Mouse (Mus musculus): Measurements from ENCODE around the gene Zfp646. TPM values are rescaled to one million over a fixed set of nuclear protein-coding genes. Genes with fewer than 3 reads are reported as not detected.
A peak's percentile ranks its signal among the peaks of the same experiment; 100 is the strongest.

The Zfp646 gene
- polyA plus RNA-seq, 1 experiment from 2014 or later, result 26.8 TPM

DNA sequence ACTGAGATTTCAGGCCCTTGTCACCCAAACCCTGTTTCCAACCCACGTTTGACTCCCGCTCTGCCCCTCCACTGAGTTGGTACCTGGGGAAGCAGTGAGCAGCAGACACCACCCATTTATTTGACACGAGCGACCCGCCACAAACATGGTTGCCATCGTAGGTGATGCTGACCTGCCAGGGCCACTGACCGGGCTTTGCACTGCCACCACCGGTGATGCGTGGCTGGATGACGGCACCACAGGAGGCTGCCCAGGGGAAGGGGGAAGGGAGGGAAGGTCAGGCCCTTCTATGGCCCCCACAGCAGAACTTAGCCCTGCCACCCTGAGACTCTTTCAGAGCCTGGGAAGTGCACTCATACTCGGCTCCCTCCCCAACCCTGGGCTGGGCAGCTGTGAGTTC is 51.7 kb downstream of the Zfp646 start:
- peaks cover 9% of the 10 kb centered on the region; the same call in 1 of the 2 replicates for H3K4me1 ChIP-seq (replicated peaks; ENCODE audit: control insufficient read depth, insufficient read depth, low read length)
- no peaks in the 10 kb centered on the region for H3K9me3 ChIP-seq (ENCODE audit: control insufficient read depth, low read length)
- H3K9ac ChIP-seq (ENCODE audit: low read length), result no peak overlapping the region
- H3K36me3 ChIP-seq (ENCODE audit: control insufficient read depth, insufficient read depth, low read length), result peaks cover 3% of the 10 kb centered on the region; the same call in 1 of the 2 replicates
- H3K27ac ChIP-seq (ENCODE audit: low read depth, low read length), result no peak overlapping the region
- H3K4me3 ChIP-seq (ENCODE audit: low read depth, low read length), result no peak overlapping the region
- no peak overlapping the region for H3K4me2 ChIP-seq (ENCODE audit: low read depth, low read length, severe bottlenecking)
- H3K27me3 ChIP-seq (ENCODE audit: control insufficient read depth, insufficient read depth, low read length), result peaks cover 5% of the 10 kb centered on the region
- DNase-seq (ENCODE audit: low spot score), result peak; percentile 43
- ATAC-seq (replicated peaks; ENCODE audit: low FRiP score), result no peak
- WGBS, result 82% methylated on average over 11 of the region's 11 CpGs

DNA sequence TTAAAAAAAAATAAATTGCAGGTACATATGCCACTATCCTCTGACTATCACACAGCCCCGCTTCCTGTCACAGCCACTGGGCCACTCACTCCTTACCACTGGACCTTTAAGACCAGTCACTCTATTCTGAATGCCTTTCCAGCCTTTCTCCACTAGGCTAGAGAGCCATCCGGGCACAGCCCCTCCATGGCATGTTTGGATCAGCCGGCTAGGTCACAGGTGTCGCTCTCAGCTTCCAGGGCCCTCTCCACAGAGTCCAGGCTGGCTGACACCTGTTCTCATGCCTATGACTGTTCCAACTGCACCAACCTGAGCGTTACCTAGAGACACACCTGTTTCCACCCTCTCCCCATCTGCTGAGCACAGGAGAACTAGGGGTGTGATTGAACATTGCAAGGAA is 52.6 kb downstream of the Zfp646 start:
- peak; percentile 50 for DNase-seq (ENCODE audit: low spot score)
- H3K4me2 ChIP-seq (ENCODE audit: low read depth, low read length, severe bottlenecking), result no peak overlapping the region
- H3K9ac ChIP-seq (ENCODE audit: low read length), result no peak overlapping the region
- H3K27ac ChIP-seq (ENCODE audit: low read depth, low read length), result no peak overlapping the region
- peaks cover 3% of the 10 kb centered on the region; the same call in 1 of the 2 replicates for H3K36me3 ChIP-seq (ENCODE audit: control insufficient read depth, insufficient read depth, low read length)
- peaks cover 9% of the 10 kb centered on the region; the same call in 1 of the 2 replicates for H3K4me1 ChIP-seq (replicated peaks; ENCODE audit: control insufficient read depth, insufficient read depth, low read length)
- ATAC-seq (replicated peaks; ENCODE audit: low FRiP score), result no peak
- H3K9me3 ChIP-seq (ENCODE audit: control insufficient read depth, low read length), result no peaks in the 10 kb centered on the region
- 51% methylated on average over 5 of the region's 5 CpGs for WGBS
- H3K4me3 ChIP-seq (ENCODE audit: low read depth, low read length), result no peak overlapping the region
- H3K27me3 ChIP-seq (ENCODE audit: control insufficient read depth, insufficient read depth, low read length), result peaks cover 5% of the 10 kb centered on the region

DNA sequence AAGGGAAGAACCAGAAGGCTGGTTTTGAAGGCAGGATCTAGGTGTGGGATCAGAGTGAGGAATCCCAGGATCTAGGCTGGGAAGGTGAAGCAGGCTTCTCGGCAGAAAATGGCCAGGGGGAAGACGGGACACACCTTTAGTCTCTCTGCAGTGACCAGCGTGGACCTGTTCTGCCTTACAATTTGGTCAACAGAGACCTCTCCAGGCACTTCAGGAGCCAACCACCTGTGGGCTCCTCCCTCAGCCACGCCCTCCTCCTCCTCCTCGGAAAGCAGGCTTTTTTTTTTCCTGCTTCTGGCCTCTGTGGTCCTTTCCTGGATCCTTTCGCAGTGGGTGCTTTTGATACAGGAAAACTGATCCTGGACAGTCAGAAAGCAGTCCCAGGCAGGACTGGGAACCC is 53.9 kb downstream of the Zfp646 start, which contains the start of gene Prss8:
TSS of gene Prss8 (minus strand) at position 182 of the 400 bp plus-strand sequence.
- H3K9ac ChIP-seq (ENCODE audit: low read length), result peak within 1 kb of the TSS; percentile 18; the same call in 1 of the 2 replicates
- no peak within 1 kb of the TSS for H3K27ac ChIP-seq (ENCODE audit: low read depth, low read length)
- no peaks in the 10 kb centered on the region; the same call in 1 of the 2 replicates for H3K36me3 ChIP-seq (ENCODE audit: control insufficient read depth, insufficient read depth, low read length)
- peak within 1 kb of the TSS; percentile 24; the same call in 1 of the 2 replicates for H3K4me2 ChIP-seq (ENCODE audit: low read depth, low read length, severe bottlenecking)
- peak; percentile 50 for DNase-seq (ENCODE audit: low spot score)
- 6% methylated on average over 6 of the region's 6 CpGs for WGBS
- peaks cover 5% of the 10 kb centered on the region for H3K27me3 ChIP-seq (ENCODE audit: control insufficient read depth, insufficient read depth, low read length)
- ATAC-seq (replicated peaks; ENCODE audit: low FRiP score), result no peak
- no peak within 1 kb of the TSS for H3K4me3 ChIP-seq (ENCODE audit: low read depth, low read length)
- H3K9me3 ChIP-seq (ENCODE audit: control insufficient read depth, low read length), result no peaks in the 10 kb centered on the region
- peaks cover 12% of the 10 kb centered on the region; the same call in 1 of the 2 replicates for H3K4me1 ChIP-seq (replicated peaks; ENCODE audit: control insufficient read depth, insufficient read depth, low read length)

DNA sequence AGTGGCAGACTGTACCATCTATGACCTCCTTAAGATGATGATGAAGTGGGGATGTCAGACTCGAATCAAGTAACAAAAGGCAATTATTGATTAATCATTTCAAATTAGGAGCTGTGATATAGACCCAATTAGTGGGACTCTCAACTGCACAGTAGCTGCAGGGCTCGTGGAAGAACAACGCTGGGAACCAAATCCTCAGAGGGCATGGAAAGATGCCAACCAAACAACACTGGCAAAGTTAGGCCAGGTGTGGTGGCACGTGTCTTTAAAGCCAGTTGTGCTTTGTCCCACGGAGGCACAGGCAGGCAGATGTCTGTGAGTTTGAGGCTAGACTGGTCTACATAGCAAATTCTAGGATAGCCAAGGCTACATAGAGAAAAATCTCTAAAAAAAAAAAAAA is 54.6 kb downstream of the Zfp646 start:
- Histone ChIP-seq H3K27ac (ENCODE audit: low read depth, low read length) (no peak overlapping the region), H3K36me3 (ENCODE audit: control insufficient read depth, insufficient read depth, low read length) (no peaks in the 10 kb centered on the region; the same call in 1 of the 2 replicates), H3K9ac (ENCODE audit: low read length) (no peak overlapping the region), H3K9me3 (ENCODE audit: control insufficient read depth, low read length) (no peaks in the 10 kb centered on the region), H3K4me3 (ENCODE audit: low read depth, low read length) (no peak overlapping the region), H3K4me1 (replicated peaks; ENCODE audit: control insufficient read depth, insufficient read depth, low read length) (peaks cover 12% of the 10 kb centered on the region; the same call in 1 of the 2 replicates), H3K4me2 (ENCODE audit: low read depth, low read length, severe bottlenecking) (no peak overlapping the region), H3K27me3 (ENCODE audit: control insufficient read depth, insufficient read depth, low read length) (peaks cover 5% of the 10 kb centered on the region)
- WGBS, result 82% methylated on average over 5 of the region's 5 CpGs
- DNase-seq (ENCODE audit: low spot score) (no peak), ATAC-seq (replicated peaks; ENCODE audit: low FRiP score) (no peak)

DNA sequence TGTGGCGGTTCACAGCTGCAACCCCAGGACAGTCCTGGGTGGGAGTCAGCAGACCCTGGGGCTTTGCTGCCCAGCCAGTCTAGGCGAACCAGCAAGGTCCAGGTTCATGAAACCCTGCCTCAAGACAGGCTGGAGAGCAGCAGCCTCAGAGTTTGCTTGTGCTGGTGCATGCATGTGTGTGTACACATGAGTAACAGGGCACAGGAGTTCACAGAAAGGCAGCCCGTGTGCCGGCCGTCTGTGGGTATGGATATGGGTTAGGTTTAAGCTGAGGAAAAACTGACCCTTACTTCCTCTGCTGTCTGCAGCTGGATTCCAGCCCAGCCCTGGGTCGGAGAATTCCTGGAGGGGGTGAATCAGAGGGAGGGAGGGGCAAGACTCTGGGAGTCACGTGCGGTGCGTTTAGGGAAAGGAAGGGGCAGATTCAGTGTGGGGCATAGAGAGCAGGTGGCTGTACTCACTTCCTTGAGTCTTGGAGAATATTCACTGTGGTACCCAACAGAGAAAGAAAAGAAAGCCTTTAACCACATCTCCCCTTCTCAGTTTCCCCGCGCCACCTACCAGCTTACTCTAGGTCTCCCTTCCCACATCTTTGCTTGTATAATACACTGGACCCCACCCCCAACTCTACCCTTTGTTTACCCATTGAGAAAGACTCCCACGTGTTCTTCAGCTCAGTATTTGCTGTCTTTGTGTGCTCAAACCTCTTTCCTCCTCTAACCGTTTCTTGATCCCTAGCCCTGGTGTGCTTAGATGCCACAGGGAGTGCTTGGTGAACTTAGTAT is 55.5 kb downstream of the Zfp646 start:
- DNase-seq (ENCODE audit: low spot score) (peak; percentile 53), ATAC-seq (replicated peaks; ENCODE audit: low FRiP score) (no peak)
- H3K9ac ChIP-seq (ENCODE audit: low read length), result no peak overlapping the region; the same call in 1 of the 2 replicates
- no peak overlapping the region for H3K4me3 ChIP-seq (ENCODE audit: low read depth, low read length)
- peaks cover 5% of the 10 kb centered on the region for H3K27me3 ChIP-seq (ENCODE audit: control insufficient read depth, insufficient read depth, low read length)
- no peak overlapping the region for H3K4me2 ChIP-seq (ENCODE audit: low read depth, low read length, severe bottlenecking)
- H3K9me3 ChIP-seq (ENCODE audit: control insufficient read depth, low read length), result no peaks in the 10 kb centered on the region
- H3K27ac ChIP-seq (ENCODE audit: low read depth, low read length), result no peak overlapping the region
- 29% methylated on average over 13 of the region's 13 CpGs for WGBS
- no peaks in the 10 kb centered on the region for H3K36me3 ChIP-seq (ENCODE audit: control insufficient read depth, insufficient read depth, low read length)
- peaks cover 15% of the 10 kb centered on the region; the same call in 1 of the 2 replicates for H3K4me1 ChIP-seq (replicated peaks; ENCODE audit: control insufficient read depth, insufficient read depth, low read length)

DNA sequence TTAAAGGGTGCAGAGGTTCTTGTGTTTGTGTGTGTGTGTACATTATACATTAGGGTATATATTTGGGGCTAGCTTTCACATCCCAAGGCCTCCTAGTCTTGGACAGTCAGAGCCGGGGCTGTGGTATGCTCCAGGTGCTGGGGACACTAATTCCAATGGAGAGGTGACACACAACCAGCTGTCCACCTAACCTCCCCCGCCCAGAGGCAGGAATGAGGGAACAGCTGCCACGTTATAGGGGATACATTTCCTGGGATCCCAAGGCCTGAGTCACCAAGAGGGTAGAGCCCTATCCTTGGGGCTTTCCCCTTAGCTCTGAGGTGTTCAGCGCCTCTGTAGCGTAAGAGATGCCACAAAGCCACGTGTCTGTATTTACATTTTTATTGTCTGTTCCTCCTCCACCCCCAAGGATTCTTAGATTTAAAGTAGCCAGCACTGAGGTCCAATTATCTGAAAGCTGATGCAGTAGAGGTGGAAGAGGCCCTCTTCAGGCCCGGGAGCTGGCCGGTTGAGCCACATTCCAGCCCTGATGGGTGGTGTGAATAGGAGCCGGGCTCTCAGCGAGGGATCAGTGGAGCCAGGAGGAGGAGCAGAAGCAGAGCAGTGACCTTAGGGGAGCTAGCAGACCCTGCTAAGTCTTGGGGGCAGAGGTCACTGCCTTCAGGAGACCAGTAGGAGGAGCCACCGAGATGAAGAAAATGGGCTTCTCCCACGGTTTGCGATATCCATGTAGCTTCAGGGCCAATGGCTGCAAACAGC is 56.4 kb downstream of the Zfp646 start:
- WGBS, result 16% methylated on average over 13 of the region's 13 CpGs
- peak; percentile 49 for DNase-seq (ENCODE audit: low spot score)

DNA sequence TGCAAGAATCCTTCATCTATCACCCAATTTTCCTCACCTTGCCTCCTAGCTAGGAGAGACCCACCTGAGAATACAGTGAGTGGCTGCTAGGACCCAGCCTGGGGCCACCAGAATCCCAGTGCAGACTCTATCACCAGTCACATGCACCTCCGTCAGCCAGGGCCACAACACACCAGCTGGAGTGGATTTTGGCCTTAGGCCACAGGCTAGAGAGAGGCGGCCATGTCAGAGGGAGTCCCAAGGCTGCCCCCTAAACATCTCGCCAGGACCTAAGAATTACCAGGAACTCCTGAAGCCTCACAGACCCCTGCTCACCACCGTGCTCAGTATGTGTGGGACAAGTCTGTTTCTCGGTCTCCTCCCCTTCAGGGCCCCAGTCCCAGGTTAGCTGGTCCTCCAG is 58.1 kb downstream of the Zfp646 start:
- 88% methylated on average over 5 of the region's 5 CpGs for WGBS
- H3K4me1 ChIP-seq (replicated peaks; ENCODE audit: control insufficient read depth, insufficient read depth, low read length), result peaks cover 15% of the 10 kb centered on the region; the same call in 1 of the 2 replicates
- peaks cover 5% of the 10 kb centered on the region for H3K27me3 ChIP-seq (ENCODE audit: control insufficient read depth, insufficient read depth, low read length)
- no peaks in the 10 kb centered on the region for H3K9me3 ChIP-seq (ENCODE audit: control insufficient read depth, low read length)
- no peak overlapping the region for H3K27ac ChIP-seq (ENCODE audit: low read depth, low read length)
- no peaks in the 10 kb centered on the region for H3K36me3 ChIP-seq (ENCODE audit: control insufficient read depth, insufficient read depth, low read length)
- H3K4me2 ChIP-seq (ENCODE audit: low read depth, low read length, severe bottlenecking), result no peak overlapping the region
- H3K4me3 ChIP-seq (ENCODE audit: low read depth, low read length), result no peak overlapping the region
- no peak overlapping the region for H3K9ac ChIP-seq (ENCODE audit: low read length)
- DNase-seq (ENCODE audit: low spot score) (no peak), ATAC-seq (replicated peaks; ENCODE audit: low FRiP score) (no peak)

More for the DNA sequence above, 56.4 kb downstream of the Zfp646 start:
- peaks cover 5% of the 10 kb centered on the region for H3K27me3 ChIP-seq (ENCODE audit: control insufficient read depth, insufficient read depth, low read length)
- H3K4me1 ChIP-seq (replicated peaks; ENCODE audit: control insufficient read depth, insufficient read depth, low read length), result peaks cover 15% of the 10 kb centered on the region; the same call in 1 of the 2 replicates
- no peak overlapping the region; the same call in 1 of the 2 replicates for H3K9ac ChIP-seq (ENCODE audit: low read length)
- ATAC-seq (replicated peaks; ENCODE audit: low FRiP score), result no peak
- no peaks in the 10 kb centered on the region for H3K9me3 ChIP-seq (ENCODE audit: control insufficient read depth, low read length)
- no peak overlapping the region for H3K4me3 ChIP-seq (ENCODE audit: low read depth, low read length)
- no peak overlapping the region for H3K27ac ChIP-seq (ENCODE audit: low read depth, low read length)
- H3K4me2 ChIP-seq (ENCODE audit: low read depth, low read length, severe bottlenecking), result no peak overlapping the region
- H3K36me3 ChIP-seq (ENCODE audit: control insufficient read depth, insufficient read depth, low read length), result no peaks in the 10 kb centered on the region

DNA sequence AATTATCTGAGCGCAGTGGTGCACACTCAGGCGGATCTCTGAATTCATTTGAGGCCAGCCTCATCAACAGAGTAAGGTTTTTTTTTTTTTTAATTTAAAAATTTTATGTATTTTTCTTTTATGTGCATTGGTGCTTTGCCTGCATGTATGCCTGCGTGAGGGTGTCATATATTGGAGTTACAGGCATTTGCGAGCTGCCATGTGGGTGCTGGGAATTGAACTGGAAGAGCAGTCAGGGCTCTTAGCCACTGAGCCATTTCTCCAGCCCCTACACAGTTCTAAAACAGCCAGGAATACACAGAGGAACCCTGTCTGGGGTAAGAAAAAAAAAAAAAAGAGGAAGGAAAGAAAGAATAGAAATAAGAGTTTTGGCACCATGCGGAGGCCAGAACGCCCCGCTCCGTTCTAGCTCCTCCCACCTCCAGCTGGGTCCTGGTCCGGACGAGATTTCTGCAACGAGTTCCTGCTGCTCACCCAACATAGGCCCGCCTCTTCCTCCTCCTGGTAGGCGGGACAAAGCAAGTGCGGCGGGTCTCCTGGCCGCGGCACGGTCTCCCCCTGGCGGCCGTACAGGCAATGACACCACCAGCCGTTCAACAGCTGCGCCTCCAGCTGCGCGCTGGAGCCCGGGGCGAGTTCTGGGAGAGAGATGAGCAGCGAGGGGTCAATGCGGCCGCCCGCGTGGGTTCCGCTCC is 59.2 kb downstream of the Zfp646 start:
- ATAC-seq (replicated peaks; ENCODE audit: low FRiP score), result peak; percentile 95
- 7% methylated on average over 32 of the region's 32 CpGs for WGBS
- no peaks in the 10 kb centered on the region for H3K36me3 ChIP-seq (ENCODE audit: control insufficient read depth, insufficient read depth, low read length)

More for the DNA sequence above, 59.2 kb downstream of the Zfp646 start:
- Histone ChIP-seq H3K4me1 (replicated peaks; ENCODE audit: control insufficient read depth, insufficient read depth, low read length) (0 out of 2 replicates have a peak, but pooled peaks cover 10% of the 10 kb centered on the region), H3K27ac (ENCODE audit: low read depth, low read length) (no peak overlapping the region), H3K9me3 (ENCODE audit: control insufficient read depth, low read length) (no peaks in the 10 kb centered on the region), H3K4me3 (ENCODE audit: low read depth, low read length) (peak overlapping the region; percentile 70), H3K4me2 (ENCODE audit: low read depth, low read length, severe bottlenecking) (peak overlapping the region; percentile 93), H3K27me3 (ENCODE audit: control insufficient read depth, insufficient read depth, low read length) (no peaks in the 10 kb centered on the region; the same call in none of the 2 replicates), H3K9ac (ENCODE audit: low read length) (peak overlapping the region; percentile 82)
- DNase-seq (ENCODE audit: low spot score), result peak; percentile 97

All from forebrain, embryonic 11.5 days (tissue).